Mouse (Mus musculus): ENCODE data around the gene Cc2d2b.

DNA sequence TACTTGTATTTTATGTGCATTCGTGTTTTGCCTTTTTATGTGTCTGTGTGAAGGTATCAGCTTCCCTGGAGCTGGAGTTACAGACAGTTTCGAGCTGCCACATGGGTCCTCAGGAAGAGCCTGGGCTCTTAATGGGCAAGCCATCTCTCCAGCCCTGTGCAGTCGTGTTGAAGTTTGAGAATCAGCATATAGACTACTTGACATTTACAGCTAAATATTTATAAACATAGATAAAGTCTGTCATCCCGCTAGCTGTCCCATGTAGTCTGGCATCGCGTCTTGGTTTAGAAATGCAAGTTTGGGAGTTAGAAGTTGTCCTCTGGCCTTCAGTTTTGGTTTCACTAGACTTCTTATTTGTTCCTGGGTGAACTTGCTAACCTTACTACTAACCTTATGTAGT lies 92.5 kb downstream of the Cc2d2b start:
- TF ChIP-seq CTCF (IDR thresholded peaks at IDR 0.05; ENCODE audit: control insufficient read depth, insufficient read depth, low read length) = no peak
- TF ChIP-seq POLR2A (IDR thresholded peaks at IDR 0.05; ENCODE audit: borderline replicate concordance, control insufficient read depth, low read depth, low read length) = no peak
